Mouse (Mus musculus) heart, postnatal 0 days (tissue): Measurements from ENCODE around the gene Il11.

ENCODE experiments used
- CTCF ChIP-seq: IDR thresholded peaks from 2 replicates; pipeline ENCODE4 v1.5.1; 2016; ENCODE audit warnings: antibody characterized with exemption, control low read depth, low read depth
- EP300 ChIP-seq: IDR thresholded peaks from 2 replicates; pipeline ENCODE4 v1.6.1; 2016; ENCODE audit warnings: antibody characterized with exemption, low read depth

DNA sequence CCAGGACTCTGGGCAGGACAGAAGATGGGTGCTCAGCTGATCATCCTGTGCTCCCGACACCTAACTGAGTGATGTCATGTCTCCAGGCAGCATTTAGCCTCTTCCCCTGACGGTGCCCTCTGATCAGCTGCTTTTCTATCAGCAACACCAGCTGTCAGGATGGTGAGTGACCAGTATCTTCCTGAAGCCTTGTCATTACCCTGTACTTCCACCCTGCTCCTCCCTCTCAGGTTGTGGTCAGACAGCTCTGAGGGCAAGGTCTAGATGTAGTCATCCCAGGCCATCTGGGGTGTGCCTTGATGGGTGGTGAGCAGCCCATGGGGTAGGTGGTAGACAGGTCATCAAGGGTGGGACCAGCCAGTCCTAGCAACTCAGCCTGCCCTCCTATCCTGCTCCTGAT lies 33.5 kb downstream of the Il11 start:
- no peak for TF ChIP-seq CTCF
- TF ChIP-seq EP300 = no peak
